Mouse (Mus musculus): Measurements from ENCODE around the gene Inpp5k. TPM values are rescaled to one million over a fixed set of nuclear protein-coding genes. Genes with fewer than 3 reads are reported as not detected.
"Not testable (repeated sequence)": the region's sequence is repeated elsewhere in the genome, so short reads cannot be mapped to it uniquely, and the experiment has no call there.

Inpp5k gene
- polyA plus RNA-seq (2017; shearing (Covaris generic)): 100 to 1,000 TPM; 109 to 120 TPM

DNA sequence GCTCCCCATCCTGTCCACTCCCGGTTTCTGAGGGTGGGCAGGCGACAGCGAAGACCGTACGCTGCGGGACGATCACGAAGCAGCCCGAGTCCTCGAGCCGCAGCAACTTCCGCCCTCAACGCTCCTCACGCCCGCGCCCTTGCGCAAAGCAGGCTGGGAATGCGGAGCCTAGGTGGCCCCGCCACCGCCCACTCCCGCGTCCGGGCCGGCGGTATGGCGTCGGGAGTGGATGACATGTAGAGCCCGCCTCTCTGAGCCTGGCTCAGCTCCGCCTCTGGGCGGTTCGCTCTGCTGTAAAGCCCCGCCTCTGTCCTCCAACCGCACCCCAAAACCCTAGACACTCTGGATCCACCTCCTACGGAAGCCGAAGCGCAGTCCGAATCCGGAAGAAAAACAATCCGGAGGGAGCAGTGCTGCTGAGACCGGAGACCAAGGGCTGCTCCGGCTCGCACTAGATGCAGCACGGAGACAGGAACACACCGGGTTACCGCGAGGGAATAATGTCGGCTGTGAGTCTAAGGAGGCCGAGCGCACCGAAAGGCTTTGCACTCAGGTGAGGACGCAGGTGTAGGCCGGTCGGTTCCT, at the start of gene Inpp5k:
Gene Inpp5k, plus strand, starts transcription at position 344 of the 585 bp plus-strand sequence.
- peak; percentile 96 for ATAC-seq

DNA sequence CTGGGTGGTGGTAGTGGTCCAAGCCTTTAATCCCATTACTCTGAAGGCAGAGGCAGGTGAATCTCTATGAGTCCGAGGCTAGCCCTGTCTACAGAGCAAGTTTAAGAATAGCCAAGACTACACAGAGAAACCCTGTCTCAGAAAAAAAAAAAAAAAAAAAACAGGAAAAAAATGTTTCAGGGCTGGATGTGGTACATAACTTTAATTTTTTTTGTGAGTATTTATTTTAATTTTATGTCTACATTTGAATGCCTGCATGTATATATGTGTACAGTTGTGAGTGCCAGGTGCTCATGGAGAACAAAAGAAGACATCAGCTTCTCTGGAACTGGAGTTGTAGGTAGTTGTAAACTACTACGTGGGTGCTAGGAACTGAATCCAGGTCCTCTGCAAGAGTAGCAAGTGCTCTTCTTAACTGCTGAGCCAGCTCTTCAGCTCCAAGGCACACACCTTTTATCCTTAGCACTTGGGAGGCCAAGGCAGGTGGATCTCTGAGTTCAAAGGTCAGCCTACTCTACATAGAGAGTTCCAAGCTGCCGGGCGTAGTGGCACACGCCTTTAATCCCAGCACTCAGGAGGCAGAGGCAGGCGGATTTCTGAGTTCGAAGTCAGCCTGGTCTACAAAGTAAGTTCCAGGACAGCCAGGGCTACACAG, 49.2 kb upstream of the Inpp5k start:
- no peak for ATAC-seq

DNA sequence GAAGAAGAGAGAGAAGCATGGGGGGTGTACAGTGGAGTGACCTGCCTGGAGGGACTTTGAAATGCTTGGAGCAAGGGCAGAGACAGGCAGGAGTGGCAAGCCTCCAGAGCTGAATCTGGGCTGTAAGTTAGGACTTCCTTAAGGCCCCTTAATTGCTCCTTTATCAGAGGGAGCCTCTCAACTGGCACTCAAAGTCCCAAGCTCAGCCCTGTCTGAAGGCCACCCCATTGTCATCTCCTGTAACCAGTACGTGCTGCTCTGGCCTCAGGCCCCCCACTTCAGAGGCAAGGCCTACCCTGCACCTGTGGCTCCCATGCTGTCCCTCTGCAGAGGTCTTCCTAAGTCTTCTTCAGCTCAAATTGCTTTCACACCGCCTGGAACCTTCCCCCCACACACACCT, 47.3 kb upstream of the Inpp5k start:
- no peak for ATAC-seq

DNA sequence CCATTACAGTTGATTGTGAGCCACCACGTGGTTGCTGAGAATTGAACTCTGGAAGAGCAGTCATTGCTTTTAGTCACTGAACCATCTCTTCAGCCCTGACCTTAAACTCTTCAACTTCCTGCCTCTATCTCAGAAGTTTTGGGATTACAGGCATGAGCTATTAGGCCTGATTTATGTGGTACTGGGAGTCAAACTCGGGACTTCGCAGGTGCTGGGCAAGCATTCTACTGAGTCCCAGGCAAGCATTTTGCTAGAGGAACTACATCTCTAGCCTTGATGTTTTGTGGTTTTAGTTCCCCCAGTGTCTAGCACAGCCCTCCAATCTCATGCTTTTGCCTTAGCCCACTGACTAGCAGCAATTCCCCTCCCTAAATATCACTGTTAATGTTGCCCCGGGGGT, 45.7 kb upstream of the Inpp5k start:
- no peak for ATAC-seq

DNA sequence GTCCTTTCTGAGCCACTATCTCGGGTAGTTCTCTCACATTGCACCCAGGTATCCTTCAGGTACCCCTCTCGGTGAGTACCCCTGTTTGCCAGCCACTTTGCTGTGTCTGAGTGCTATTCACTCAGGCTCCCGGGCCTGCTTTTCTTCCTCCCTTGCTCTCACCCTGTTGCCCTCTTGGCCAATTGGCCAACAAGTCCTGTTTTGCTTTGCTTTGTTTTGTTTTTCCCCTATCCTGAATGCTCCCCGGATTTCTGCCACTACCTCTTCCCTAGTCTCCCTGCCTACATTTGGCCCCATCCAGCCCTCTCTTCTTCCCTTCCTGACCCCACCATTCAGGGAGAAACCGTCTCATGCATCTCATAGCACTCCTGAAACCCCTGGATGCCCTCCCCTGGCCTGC, 44.8 kb upstream of the Inpp5k start:
- ATAC-seq: no peak

DNA sequence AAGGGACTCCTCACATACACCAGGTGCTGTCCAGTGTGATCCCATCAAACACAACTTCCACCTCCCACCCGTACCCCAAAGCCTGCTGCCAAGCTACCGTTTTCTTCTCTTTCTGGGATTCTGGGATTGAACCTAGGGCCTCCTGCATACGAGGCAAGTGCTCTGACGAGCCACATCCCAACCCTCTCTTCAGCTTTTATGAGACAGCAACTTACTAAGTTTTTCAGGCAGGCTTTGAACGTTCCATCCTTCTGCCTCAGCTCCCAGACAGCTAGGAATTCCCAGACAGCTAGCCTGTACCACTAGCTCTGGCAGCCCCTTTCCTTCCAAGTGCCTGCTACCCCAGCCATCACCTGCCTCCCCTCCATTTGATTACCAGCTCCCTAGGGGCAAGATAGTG, 43.8 kb upstream of the Inpp5k start:
- no peak for ATAC-seq

DNA sequence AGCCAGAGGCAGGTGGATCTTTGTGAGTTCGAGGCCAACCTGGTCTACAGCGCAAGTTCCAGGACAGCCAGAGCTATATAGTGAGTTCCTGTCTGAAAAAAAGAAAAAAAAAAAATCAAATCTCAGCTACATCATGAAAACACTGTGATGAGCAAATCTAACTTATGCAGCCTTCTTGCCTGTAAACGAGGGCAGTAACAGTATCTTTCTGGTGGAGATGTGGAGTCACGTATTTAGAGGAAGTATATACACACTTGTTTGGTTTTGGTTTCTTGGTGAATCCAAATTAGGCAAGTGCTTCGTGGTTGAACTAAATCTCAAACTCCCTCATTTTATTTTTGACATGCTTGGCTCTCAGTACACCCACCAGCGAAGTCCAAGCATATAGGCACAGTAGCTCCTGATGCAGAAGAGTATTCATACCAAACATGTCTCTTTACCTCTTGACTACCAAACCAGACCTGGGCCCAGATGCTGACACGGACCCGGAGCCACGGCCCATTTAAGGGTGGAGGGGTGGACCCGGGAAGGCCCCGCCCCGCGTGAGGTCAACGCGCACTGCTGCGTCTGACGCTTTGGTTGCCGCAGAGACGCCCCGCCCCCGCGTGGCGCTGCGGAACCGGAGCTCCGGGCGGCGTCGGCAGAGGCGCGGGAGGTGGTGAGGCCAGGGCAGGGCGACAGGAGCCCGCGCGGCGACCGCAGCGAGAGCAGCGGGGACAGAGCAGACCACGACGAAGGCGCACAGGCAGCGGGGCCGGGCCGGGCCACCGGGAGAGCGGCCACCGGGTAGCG, 43.1 kb upstream of the Inpp5k start, which contains the start of gene Pitpna:
Gene Pitpna, plus strand, starts transcription at position 605 of the 792 bp plus-strand sequence.
- ATAC-seq: peak; percentile 95

DNA sequence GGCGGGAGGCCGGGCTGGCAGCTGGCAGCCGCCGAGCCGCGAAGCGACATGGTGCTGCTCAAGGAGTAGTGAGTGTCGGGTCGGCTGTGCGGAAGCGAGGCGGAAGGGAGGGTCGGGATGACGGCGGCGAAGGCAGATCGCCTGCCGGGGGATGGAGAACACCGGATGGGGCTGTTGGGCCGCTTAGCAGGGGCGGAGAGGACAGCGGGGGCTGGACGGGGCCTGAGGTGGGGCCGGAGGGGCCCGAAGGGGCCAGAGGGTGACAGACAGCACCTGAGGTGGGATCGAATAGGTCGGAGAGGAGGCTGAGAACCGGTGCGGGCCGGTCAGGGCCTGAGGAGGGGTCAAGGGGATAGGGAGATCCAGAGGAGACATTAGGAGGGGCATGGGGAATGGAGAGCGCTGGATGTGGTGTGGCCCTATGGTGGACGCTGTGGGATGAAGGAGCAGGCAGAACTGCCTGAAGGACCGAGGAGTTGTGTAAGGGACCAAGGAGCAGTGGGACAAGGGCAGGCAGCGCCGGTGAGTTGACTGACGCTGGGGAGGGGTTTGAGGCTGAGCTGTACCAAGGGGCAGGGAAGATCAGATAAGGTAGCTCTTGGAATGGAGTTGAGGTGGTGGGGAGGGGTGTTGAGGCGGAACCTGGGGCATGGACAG, 42.4 kb upstream of the Inpp5k start:
- ATAC-seq: peak; percentile 75

DNA sequence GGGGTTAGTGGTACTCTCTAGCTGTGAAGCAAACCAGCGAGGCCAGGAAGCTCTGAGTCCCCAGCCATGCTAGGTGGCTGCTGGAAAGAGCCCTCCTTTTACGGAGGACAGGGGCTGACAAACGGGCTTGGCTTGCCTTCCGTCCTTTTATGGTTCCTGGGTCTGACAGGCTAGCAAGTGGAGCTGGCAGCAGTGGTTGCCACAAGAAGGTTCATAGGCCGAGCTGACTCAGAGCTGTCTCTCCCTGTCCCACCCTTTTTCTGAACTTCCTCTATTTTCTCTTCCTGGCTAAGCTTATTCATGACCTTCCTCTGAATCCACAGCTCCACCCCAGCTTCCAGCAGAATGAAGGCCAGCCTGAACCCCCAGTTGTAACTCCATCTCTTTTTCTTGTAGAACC, 38.2 kb upstream of the Inpp5k start:
- no peak for ATAC-seq

DNA sequence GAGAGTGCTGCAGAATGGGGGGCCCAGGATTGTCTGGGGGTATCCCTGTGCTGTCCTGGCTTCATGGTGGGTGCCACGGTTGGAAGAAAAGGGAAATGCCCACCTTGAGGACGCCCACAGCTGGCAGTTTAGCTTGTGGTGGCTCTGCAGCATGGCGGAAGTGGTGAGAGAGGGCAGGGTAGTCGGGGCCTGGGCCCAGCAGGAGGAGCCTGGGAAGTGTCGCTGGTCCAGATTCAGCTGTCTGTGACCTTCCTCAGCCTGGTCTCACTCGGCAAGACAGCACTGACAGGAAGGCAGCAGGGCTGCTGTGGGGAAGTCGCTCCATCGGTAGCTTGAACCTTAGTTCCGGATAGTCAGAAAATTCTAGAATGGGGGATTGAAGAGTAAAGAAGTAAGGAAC, 36.4 kb upstream of the Inpp5k start:
- ATAC-seq: no peak

DNA sequence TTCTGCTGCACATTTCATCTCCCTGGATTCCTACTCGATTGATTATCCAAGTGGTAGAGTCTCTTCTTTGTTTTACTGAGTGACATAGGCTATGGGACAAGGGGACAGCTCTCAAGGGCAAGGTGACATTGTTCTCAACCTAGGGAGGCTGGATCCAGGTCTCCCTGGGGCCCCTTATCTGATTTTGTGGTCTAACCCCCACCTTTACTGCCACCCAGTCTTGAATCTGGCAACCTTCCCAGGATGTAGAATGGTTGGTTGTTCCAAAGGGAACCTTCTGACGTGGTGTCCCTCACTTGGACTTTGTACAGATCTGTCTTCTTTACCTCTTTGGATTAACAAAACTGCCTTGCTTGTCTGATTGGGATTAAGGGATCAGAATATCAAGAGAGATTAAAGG, 35.4 kb upstream of the Inpp5k start:
- no peak for ATAC-seq

DNA sequence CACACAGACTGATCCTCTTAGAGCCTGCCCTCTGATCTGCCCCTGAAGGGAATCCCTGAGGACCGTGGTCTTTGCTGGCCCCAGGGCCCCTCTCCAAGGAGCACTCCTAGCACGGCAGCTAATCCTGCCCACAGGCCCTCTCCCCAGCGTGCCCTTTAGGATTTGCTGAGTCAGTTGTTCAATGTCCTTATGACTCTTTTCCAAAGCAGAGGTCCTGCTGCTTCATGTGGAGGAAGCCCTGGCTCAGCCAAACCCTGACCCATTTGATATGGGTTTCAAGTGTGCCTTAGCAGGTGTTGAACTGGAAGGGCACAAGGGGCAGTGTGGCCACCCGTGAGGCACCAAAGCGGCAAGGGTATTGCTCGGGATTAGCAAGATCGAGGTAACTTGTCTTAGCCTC, 35.0 kb upstream of the Inpp5k start:
- ATAC-seq: no peak

DNA sequence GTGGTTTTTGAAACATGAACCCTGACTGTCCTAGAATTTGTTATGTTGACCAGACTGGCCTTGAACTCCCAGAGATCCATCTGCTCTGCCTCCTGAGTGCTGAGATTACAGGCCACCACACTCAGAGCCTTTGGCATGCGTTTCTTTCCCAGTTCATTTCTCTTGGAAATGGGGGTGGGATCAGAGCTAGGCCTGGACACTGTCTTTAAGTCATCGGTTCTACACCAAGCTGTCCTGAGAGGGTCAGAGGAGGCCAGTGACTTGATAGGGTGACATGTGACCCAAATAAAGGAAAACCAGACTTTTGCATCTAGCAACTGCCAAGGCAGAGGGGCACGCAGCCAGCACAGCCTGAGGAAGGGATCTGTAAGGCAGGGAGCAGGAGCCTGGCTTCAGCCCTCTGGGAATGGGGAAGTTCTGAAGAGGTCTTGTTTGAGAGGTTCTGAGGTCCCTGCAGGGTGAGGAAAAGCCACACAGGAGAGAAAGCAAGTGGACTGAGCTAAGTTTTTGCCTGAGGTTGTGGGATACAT, 34.0 kb upstream of the Inpp5k start:
- ATAC-seq: no peak

DNA sequence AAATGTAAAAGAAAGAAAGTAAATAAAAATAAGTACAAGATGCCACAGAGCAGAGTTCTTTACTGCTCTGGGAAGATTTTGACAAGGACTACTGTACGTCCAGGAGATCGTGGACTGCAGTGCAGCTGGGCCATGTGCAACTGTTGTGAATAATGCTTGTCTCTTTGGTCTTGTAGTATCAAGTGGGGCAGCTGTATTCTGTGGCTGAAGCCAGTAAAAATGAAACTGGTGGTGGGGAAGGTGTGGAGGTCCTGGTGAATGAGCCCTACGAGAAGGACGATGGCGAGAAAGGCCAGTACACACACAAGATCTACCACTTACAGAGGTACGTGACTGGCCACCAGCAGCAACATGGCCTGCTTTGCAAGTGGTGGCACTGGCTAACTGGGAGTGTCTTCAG, 32.8 kb upstream of the Inpp5k start:
- no peak for ATAC-seq

DNA sequence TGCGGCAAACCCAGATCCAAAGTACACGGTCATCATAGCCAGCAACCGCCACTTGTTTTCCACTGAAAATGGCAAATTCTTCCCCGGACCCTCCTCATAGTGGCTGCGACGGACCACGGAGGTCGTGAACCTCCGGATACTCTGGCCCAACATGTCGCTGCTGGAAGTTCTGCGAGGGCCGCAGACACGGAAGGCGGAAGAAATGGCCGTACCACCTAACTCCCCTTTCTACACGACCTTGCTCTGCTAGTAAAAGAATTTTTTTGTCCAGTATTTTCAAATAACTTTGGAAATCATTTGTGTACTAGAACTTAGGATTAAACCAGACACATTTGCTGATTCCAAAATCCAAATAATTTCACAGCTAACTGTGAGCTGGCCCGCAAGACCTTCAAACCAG, 31.0 kb upstream of the Inpp5k start:
- ATAC-seq: not testable (repeated sequence)

DNA sequence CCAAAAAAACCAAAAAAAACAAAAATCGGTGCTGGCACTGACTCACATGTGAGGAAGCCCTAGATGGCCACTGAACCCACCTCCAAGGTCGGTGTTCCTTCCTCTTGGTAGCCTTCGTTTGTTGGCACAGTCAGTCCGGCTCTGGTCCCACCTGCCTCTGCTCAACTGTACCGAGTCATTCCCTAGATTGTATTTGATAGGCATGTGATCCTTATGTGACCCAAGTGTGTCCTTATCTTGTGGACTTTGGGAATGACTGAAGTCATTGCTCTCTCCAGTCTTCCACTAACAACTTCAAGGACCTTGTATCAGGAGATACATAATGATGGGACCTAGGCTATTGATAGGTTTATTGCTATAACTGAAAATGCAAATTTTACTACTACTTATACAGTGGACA, 26.0 kb upstream of the Inpp5k start:
- ATAC-seq: no peak

DNA sequence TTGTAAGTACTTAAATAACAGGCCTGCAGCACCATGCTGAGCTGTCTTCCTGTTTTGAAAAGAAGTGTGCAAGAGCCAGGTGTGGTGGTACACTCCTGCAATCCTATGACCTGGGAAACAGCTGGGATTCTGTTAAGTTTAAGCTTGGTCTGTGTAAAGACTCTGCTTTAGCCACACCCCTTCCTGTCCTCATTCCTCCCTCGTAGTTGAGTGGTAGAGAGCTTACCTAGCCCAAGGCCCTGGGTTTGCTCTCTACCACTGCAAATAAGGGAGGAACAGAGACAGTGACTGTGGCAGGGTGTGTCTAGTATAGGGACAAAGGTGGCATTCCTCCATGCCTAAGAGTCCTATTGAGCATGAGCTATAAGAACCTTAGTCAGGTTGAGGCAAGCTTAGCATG, 25.5 kb upstream of the Inpp5k start:
- no peak for ATAC-seq

DNA sequence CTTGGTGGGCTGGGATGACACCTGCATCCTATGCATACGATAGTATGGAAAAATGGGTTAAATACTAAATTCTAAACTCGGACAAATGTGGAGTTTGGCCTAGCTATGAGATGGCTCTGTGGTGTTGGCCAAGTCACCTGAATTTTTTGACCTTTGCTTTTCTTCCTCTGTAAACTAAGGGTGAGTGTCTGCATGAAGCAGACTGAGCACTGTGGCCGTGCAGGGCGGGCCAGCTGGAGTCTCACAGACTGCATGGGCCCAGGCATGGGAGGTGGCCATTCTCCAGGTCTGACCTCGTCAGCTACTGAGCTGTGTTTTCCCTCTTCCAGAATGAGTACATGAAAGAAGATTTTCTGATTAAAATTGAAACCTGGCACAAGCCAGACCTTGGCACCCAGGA, 22.0 kb upstream of the Inpp5k start:
- no peak for ATAC-seq

DNA sequence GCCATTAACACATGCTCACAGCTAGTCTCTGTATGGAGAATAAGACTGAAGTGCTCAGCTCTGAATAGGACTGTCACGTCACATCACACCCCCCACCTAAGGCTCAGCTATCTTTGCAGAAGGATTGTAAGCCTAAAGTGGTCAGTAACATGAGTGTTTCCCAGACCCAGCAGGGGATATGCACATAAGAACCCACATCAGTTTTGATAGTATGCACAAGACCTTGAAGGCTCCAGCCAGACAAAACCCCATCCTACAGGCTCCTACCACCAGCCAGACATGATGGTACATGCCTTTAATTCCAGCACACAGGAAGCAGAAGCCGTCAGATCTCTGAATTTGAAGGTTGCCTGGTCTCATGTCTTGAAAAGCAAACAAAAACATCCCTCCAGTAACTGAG, 20.8 kb upstream of the Inpp5k start:
- no peak for ATAC-seq

DNA sequence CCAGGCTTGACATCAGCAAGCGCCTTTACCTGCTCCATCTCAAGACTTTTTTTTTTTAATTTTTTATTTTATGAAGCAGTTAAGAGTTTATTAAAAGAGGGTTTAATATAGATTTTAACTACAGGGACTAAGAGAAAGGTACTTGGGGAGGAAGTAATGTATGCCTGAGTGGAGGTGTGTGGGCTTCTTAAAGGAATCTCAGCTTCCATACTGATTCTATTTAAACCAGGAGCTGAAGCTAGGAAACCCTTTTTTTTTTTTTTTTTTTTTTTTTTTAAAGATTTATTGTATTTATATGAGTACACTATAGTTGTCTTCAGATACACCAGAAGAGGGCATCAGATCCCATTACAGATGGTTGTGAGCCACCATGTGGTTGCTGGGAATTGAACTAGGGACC, 16.0 kb upstream of the Inpp5k start:
- no peak for ATAC-seq

DNA sequence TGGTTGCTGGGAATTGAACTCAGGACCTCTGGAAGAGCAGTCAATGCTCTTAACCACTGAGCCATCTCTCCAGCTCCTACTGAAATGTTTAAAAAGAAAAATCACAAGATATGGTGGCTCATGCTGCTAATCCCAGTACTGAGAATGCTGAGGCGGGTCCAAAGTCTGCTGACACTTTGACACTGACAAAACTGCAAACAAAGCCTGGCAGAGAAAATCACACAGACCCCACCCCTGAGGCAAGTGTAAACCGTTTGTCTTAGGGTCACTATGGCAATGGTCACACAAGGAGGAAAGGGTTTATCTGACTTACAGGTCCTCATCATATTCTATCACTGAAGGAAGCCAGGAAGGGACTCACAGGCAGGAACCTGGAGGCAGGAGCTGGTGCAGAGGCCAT, 15.2 kb upstream of the Inpp5k start:
- ATAC-seq: no peak

DNA sequence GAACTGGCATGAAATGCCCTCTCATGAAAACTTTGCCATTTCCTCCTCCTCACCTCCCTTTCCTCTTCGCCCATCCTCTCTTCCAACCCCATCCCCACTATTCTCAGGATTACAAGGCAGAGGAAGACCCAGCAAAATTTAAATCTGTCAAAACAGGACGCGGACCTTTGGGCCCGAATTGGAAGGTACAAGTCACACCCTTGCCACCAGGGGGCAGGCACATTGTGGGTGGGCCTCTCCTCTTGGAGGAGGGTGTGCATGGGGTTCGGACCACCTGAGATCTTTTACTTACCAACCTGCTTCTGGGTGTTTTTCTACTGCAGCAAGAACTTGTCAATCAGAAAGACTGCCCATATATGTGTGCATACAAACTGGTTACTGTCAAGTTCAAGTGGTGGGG, 11.7 kb upstream of the Inpp5k start:
- ATAC-seq: no peak

DNA sequence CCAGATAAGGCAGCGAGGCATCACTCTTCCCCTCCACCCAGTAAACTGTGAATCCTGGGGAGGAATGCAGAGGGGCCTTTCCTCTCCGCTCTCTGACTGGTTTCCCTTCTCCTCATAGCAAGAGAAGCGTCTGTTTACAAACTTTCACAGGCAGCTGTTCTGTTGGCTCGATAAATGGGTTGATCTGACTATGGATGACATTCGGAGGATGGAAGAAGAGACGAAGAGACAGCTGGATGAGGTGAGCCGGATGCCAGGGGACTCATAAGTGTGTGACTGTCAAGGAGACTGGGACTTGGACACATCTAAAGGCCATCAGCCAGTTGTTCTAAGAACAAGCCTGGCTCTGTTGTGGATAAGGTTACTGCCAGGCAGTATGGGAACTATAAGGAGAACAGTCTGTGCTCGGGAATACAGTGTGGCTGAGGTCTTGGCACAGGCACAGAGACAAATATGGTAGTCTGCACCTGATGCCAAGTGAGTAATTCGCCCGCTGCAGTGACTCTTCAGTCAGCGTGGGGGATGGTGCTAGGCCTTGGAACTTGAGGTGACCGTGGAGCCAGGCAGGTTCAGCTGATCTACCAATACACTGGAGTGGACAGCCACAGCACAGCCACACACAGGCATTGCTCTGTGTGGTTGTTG, 10.5 kb upstream of the Inpp5k start:
- no peak for ATAC-seq

Data from activated CD4-positive, CD25-positive, alpha-beta regulatory T cell, adult 4 months (primary cell).